Mouse (Mus musculus) intestine, embryonic 15.5 days (tissue): ENCODE data around the gene Dcbld1. TPM values are rescaled to one million over a fixed set of nuclear protein-coding genes. Genes with fewer than 3 reads are reported as not detected.

Source experiments
- ATAC-seq: fragments of 200-750 bp; cut with Nextera tagmentation; 2 replicates; pipeline ENCODE4 v1.8.0; 2017; ENCODE audit warnings: moderate TSS enrichment, moderate library complexity
- H3K27ac ChIP-seq: fragments of 300-500 bp; sonication (generic); 2 replicates; pipeline ENCODE4 v1.5.1; 2015; ENCODE audit warnings: mild to moderate bottlenecking, inconsistent platforms
- H3K27me3 ChIP-seq: fragments of 300-500 bp; sonication (generic); replicated peaks from 2 replicates; pipeline ENCODE4 v1.6.1; 2015; ENCODE audit warnings: inconsistent platforms
- H3K36me3 ChIP-seq: fragments of 300-500 bp; sonication (generic); 2 replicates; pipeline ENCODE4 v1.6.1; 2015; ENCODE audit warnings: inconsistent platforms
- H3K4me1 ChIP-seq: fragments of 300-500 bp; sonication (generic); replicated peaks from 2 replicates; pipeline ENCODE4 v1.6.1; 2015; ENCODE audit warnings: inconsistent platforms
- H3K4me2 ChIP-seq: fragments of 300-500 bp; sonication (generic); replicated peaks from 2 replicates; pipeline ENCODE4 v1.6.1; 2015; ENCODE audit warnings: mild to moderate bottlenecking, inconsistent platforms
- H3K4me3 ChIP-seq: fragments of 300-500 bp; sonication (generic); replicated peaks from 2 replicates; pipeline ENCODE4 v1.5.1; 2015; ENCODE audit warnings: inconsistent platforms
- H3K9ac ChIP-seq: fragments of 300-500 bp; sonication (generic); 2 replicates; pipeline ENCODE4 v1.6.1; 2015; ENCODE audit warnings: inconsistent platforms
- H3K9me3 ChIP-seq: fragments of 300-500 bp; sonication (generic); 2 replicates; pipeline ENCODE4 v1.6.1; 2016; ENCODE audit warnings: inconsistent platforms
- WGBS: fragments of 180-500 bp; shearing (Covaris S2); methylation state at CpG from one replicate; pipeline ENCODE4 v1.1.7; 2015; 5-methylcytosine and 5-hydroxymethylcytosine counted together
- polyA plus RNA-seq: library from polyadenylated mRNA; unstranded; fragments of >200 nt; fragmentation: Nextera tagmentation; extraction: Ambion mirVana; gene quantifications from 2 replicates; pipeline ENCODE4 v1.2.1, GENCODE M21; 2015

Dcbld1 gene
- polyA plus RNA-seq, 1 experiment from 2014 or later = 44.6 TPM

DNA sequence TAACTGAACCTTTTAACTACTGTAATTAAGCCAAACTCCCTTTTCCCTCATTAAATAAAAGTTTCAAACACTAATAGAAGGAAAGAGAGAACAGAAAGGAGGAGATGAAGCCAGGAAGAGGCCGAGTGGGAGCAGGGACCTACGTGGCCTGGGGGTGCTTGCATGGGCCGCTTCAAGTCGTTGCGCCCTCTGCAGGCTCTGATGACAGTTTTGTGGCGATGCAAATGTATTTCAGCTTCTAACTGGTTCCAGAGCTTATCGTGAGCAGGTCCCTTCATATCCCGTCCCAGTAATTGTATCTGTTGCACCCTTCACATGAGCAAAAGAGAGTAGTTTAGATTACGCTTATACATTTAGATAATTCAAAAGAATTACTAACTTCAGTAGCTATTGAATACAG is 119.8 kb downstream of the Dcbld1 start:
- WGBS = 81% methylated on average over 9 of the region's 9 CpGs
- Histone ChIP-seq H3K36me3 (peaks cover 11% of the 10 kb centered on the region), H3K27ac (no peak overlapping the region), H3K27me3 (no peaks in the 10 kb centered on the region), H3K4me1 (no peaks in the 10 kb centered on the region), H3K4me2 (no peak overlapping the region), H3K9me3 (no peaks in the 10 kb centered on the region), H3K4me3 (no peak overlapping the region), H3K9ac (no peak overlapping the region)
- ATAC-seq = no peak

DNA sequence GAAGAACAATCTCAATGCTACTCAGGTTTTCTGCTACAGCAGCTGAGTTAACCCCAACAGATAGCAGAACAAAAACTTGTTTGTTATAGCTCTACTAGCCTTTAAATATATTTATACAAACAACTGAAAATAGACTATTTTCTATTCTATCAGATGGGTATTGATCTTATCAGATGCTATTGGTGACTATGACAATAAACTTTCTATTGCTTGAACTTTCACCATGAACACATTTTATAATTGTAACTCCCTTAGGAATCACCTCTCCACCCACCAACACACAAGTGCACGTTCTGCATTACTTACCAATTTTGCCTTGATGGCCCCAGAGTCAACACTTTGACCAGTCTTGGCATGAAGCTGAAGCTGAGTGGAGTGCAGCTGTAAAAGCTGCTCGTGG is 125.0 kb downstream of the Dcbld1 start, which contains the start of gene Gm26741:
TSS of gene Gm26741 (plus strand) at position 301 of the 400 bp plus-strand sequence.
- Histone ChIP-seq H3K27ac (no peak within 1 kb of the TSS), H3K27me3 (no peaks in the 10 kb centered on the region), H3K9me3 (no peaks in the 10 kb centered on the region), H3K9ac (no peak within 1 kb of the TSS), H3K36me3 (no peaks in the 10 kb centered on the region; the same call in 1 of the 2 replicates), H3K4me1 (no peaks in the 10 kb centered on the region), H3K4me3 (no peak within 1 kb of the TSS), H3K4me2 (no peak within 1 kb of the TSS)
- WGBS = 85% methylated on average over 2 of the region's 2 CpGs
- no peak for ATAC-seq

DNA sequence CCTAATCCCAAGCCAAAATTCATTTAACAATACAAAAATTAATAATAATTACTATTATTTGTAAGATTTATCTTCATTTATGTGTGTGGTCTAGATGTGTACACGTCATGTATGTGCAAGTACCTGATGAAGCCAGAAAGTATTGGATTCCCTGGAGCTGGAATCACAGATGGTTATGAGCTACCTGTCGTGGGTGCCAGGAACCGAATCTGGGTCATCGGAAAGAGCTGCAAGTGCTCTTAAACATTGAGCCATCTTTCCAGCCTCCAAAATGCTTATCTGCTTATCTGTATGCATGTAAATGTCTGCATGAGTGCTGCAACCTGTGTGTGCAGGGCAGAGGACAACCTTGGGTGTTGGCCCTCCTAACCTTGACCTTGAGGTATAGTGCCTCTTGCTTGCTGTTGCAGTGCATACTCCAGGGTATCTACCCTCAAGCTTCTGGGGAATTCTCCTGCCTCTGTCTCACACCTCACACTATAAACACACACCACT is 126.9 kb downstream of the Dcbld1 start:
- Histone ChIP-seq H3K4me1 (no peaks in the 10 kb centered on the region), H3K9ac (no peak overlapping the region), H3K27ac (no peak overlapping the region), H3K36me3 (no peaks in the 10 kb centered on the region), H3K4me3 (no peak overlapping the region), H3K9me3 (no peaks in the 10 kb centered on the region), H3K27me3 (no peaks in the 10 kb centered on the region), H3K4me2 (no peak overlapping the region)
- WGBS = 95% methylated on average over 4 of the region's 4 CpGs
- no peak for ATAC-seq

DNA sequence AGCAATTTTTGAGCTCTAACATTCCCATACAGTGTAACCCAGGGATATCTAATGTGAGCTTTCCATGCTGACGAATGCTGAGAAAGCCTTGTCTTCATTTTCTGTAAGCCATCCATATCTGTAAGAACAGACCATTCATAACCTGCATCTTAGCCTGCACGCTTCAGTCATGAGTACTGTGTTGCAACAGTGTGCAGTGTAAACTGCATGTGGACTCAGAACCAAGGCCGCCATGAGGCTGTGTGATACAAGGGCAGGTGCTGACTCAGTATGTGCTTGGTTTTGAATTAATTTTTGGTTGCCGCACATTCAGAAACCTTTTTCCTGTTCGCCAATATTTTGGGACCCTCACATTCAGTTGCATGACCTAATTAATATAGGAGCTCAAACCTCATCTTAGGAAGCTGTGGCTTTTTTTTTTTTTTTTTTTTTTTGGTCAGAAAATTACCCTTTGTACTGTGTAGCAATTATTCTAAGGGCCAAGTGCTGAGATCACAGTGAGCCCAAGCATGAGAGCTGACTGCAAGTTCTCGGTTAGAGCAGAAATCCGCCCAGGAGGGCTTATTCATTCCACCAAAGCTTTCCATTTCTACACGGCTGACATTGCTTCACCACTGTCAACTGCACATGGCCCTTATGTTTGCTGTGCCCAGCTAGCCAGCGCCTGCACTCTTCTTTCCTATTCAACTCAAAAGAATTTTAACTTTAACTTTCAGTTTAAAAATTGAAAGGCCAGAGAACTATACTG is 127.6 kb downstream of the Dcbld1 start:
- Histone ChIP-seq H3K4me1 (no peaks in the 10 kb centered on the region), H3K27me3 (no peaks in the 10 kb centered on the region), H3K4me3 (no peak overlapping the region), H3K9ac (no peak overlapping the region), H3K36me3 (no peaks in the 10 kb centered on the region), H3K4me2 (no peak overlapping the region), H3K27ac (no peak overlapping the region), H3K9me3 (no peaks in the 10 kb centered on the region)
- WGBS = 88% methylated on average over 9 of the region's 9 CpGs
- peak; percentile 71; the same call in 1 of the 2 replicates for ATAC-seq

DNA sequence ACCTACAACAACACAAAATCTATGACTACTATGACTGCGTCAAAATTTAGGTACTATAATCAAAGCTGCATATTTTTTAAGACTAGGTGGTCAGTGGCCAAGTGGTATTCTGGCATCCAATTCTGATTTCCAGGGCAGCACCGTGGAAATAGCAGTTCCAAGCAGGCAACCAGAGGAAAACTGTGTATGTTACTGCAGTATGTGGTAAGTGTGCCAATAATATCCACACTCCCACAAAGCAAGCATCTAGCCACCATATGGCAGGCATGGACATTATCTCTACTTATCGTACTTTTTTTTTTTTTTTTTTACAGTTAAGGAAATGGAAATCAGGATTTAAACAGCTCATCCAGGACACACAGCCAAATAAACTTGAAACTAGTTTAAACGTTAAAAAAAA is 135.0 kb downstream of the Dcbld1 start:
- Histone ChIP-seq H3K4me1 (no peaks in the 10 kb centered on the region), H3K4me3 (no peak overlapping the region), H3K36me3 (no peaks in the 10 kb centered on the region), H3K27ac (no peak overlapping the region), H3K4me2 (no peak overlapping the region), H3K27me3 (no peaks in the 10 kb centered on the region), H3K9me3 (no peaks in the 10 kb centered on the region), H3K9ac (no peak overlapping the region)
- ATAC-seq = no peak
- WGBS = 78% methylated on average over 4 of the region's 4 CpGs

Other genes starting within 250 kb of the Dcbld1 start
- 0.25 TPM in 1 of 2 replicates, not detected in the other for gene Vgll2, start 211.1 kb upstream of the Dcbld1 start, polyA plus RNA-seq
- gene Ros1, start 38.4 kb upstream of the Dcbld1 start, polyA plus RNA-seq = 3.3 and 3.6 TPM in 2 replicates
- gene Gm26741, start 125.1 kb downstream of the Dcbld1 start, polyA plus RNA-seq = not detected in 2 replicates
- 17.1 and 19.4 TPM in 2 replicates for gene Gopc, start 148.5 kb downstream of the Dcbld1 start, polyA plus RNA-seq
- 0.63 and 1.6 TPM in 2 replicates for gene Nepn, start 155.4 kb downstream of the Dcbld1 start, polyA plus RNA-seq
- gene Nus1, start 183.9 kb downstream of the Dcbld1 start, polyA plus RNA-seq = 15.7 and 16.1 TPM in 2 replicates